Mouse (Mus musculus) fat pad, adult 2 months (tissue): ENCODE measurements around the gene Eef1akmt4.

Source experiments
- DNase-seq: peaks from one replicate; pipeline ENCODE4 v3.0.0-alpha.2; 2011; ENCODE audit warnings: low read depth, low spot score; ENCODE audit errors: extremely low read depth

Eef1akmt4 gene

DNA sequence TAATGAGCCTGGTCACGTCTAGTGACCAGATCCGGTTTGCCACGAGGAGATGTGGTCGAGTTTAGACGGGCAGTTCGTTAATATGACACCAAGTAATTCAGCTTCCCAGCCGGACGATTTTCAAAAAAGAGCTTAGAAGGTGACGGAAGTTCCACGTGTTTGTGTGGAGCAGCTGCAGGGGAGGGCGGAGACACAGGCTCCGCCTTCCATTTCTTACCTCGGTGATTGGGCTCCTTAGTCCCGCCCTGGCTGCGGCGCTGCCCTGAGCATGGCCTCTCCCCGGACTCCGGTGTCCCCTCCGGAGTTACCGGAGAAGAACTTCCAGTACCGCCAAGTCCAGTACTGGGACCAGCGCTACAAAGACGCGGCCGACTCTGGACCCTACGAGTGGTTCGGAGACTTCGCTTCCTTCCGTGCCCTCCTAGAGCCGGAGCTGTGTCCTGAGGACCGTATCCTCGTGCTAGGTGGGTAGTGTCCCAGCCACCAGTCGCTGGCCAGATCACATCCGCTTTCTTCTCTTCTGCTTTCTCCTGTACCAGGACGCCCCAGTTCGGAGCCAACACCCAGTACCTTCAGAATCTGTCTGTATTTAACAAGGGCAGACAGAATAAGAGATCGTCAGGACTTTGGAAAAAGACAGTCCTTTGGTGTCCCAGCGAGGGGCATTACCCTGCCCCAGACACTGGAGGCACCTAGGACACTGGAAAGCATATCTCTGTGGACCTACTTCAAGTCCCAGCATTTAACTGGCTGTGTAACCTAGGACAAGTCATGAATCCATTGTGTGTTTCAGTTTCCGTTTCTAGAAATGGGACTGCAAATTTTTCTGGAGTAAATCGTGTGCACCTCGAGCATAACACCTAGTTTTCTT is at the start of gene Eef1akmt4, which contains the start of the genes Gm49333 and Alg3:
Gene Eef1akmt4 (plus strand): TSS at position 237 of the 871 bp plus-strand sequence.
Gene Gm49333 (plus strand): TSS at position 254 of the 871 bp plus-strand sequence.
Gene Alg3 (minus strand): TSS at position 379 of the 871 bp plus-strand sequence.
- peak; percentile 62 for DNase-seq

DNA sequence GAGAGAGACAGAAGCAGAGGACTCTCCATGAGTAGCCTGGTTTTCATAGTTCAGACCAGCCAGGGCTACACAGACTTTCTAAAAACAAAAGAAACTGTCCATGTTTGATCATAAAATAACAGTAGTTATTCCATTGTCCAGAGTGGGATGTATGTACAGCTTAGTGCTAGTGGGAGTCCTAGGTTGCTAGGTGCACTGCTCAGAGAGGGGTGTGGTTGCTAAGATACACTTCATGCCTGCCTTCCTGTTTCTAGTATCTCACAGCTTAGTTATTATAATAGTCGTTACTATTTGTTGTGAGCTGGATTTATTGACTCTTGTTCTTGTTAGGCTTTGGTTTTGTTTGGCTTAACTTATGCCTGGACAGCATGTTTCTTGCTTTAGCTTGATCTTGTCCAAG is 46.3 kb upstream of the Eef1akmt4 start:
- no peak for DNase-seq

DNA sequence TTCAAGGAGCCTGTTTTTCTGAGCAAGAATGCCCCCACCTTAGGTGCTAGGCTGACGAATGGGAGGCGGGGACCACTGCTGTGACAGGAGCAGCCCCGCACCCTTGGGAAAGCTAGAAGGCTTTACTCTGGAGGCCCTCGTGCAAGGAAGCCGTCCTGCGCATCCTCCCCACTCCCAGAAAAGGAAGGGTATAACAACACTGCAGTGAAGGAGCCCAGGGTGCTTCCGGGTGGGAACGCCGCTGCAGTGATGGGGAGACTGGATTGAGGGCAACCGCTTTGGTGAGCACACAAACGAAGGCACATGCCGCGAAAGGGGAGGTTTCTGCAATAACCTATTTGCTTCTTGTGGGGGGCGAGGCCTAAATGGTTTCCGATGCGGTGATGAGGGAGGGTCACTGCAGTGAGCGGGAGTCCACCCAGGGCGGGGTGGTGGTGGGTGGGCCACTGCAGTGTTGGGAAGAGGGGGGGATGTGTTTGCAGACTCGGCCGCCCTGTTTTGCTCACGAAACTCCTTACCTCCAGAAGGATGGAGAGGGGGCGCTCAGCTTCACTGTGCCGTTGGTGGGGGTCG is 21.9 kb upstream of the Eef1akmt4 start, which contains the start of gene Vwa5b2:
Gene Vwa5b2 (plus strand): TSS at position 106 of the 573 bp plus-strand sequence.
- no peak for DNase-seq

DNA sequence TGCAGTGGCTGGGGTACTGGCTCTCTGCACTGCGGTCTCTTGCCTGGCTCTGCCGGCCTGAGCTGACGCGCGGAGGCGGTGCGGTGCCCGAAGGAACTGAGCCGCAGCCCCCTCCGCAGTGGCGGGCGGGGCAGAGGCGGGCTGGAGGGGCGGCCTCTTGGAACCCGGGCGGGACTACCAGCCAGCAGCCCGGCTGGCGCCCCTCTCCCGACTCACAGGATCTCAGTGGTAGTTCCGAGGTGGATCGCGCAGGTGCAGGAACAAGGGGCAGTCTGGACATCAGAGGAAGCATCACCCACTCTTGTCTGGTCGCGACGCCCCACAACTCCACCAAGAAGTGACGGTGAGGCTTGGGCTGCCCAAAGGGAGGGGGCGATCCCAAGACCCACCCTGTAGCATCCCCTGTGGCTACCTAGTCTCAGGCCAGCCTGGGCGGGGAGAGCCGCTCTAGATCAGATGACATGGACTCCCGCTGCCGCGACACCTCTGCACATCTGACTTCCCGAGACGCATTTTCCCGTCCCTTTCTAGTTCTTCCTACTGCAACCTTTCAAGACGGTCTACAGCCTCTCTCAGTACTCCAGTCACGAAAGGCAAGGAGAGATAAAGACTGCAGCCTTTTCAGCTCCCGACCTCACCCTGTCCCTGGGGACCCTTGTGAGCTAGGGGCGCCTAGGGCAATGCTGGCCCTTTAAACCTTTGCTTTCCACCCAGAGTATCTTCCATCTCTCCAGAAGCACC is 21.3 kb upstream of the Eef1akmt4 start:
- DNase-seq = no peak

DNA sequence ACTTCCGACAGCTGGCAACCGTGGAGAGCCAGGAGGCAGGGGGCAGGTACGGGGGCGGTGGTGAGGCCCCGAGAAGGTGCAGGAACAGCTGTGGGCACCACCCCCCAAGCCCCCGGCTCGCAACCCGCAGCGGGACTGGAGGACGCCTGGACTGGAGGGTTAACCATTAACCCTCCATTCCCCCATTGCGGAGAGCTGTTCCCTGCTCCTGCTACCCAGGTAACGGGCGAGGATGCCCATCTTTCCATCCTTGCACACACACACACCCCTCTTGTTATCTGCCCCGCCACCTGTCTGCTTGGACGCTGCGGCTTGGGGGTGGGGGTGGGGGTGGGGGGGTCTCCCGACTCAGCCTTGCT is 20.7 kb upstream of the Eef1akmt4 start:
- DNase-seq = no peak

DNA sequence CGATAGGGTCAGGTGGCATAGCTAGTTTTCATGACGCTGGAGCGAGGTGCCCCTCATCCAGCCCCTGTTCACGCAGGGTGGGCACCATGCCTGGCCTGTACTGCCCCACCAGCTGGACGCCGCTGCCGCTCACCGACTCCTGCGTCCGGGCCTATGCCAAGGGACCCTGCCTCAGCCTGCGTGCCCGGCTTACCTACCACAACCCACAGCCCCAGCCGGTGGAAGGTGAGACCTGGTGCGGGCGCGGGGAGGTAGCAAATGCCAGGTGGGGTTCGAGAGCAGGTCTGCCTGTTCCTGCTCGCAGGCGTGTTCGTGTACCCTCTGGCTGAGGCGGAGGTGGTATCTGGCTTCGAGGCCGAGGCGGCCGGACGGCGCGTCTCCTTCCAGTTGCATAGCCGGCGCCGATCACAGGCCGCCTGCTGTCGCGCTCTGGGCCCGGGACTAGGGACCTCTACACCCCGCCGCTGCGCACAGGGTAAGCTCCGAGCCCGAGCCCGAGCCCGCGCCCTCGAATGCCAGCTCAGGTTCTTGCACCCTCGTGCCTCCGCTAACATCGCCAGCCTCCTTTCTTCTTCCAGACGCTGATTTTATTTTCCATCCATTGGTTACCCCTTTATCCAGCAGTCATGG is 20.2 kb upstream of the Eef1akmt4 start:
- no peak for DNase-seq

DNA sequence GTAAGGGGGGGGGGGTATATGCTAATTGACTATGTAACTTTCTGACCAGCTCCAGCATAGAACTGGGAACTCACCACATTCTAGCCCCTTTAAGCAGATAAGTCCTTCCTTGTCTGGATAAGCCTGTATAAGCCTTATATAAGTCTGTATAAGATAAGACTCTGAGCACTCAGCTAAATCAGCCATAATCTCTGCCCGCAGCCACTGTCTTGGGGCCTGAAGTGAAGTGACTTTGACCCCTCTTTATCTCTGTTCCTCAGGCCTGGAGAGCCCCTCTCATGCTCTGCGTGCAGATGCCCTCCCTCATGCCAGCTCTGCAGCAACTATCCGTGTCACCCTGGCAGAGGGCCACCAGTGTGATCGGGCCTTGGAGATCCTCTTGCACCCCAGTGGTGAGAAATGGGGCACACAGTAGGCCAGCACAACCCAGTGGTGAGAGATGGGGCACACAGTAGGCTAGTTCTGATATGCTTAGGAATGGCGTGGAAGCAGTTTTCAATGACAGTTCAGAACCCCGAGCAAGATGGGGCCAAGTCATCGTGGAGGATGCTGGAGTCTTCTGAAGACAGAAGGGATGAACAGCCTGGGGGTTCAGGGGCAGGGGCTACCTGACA is 16.2 kb upstream of the Eef1akmt4 start:
- no peak for DNase-seq

DNA sequence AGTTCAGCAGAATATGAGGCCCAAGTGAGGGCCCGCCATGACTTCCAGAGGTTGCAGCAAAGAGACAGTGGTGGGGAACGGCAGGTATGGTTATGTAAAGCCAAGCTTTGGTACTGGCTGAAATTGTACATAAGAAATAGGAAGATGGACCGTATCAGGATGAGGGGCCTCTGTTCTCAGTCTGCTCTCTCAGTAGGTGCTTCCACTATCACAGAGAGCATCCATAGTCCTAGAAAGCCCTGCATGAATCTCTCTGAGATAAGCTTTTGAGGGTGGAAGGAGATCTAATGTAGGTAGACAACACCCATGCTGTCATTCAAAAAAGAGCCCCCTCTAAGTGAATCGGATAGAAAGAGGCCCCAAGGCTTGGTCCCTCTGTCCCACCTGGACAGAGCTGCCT is 15.7 kb upstream of the Eef1akmt4 start:
- DNase-seq = no peak

DNA sequence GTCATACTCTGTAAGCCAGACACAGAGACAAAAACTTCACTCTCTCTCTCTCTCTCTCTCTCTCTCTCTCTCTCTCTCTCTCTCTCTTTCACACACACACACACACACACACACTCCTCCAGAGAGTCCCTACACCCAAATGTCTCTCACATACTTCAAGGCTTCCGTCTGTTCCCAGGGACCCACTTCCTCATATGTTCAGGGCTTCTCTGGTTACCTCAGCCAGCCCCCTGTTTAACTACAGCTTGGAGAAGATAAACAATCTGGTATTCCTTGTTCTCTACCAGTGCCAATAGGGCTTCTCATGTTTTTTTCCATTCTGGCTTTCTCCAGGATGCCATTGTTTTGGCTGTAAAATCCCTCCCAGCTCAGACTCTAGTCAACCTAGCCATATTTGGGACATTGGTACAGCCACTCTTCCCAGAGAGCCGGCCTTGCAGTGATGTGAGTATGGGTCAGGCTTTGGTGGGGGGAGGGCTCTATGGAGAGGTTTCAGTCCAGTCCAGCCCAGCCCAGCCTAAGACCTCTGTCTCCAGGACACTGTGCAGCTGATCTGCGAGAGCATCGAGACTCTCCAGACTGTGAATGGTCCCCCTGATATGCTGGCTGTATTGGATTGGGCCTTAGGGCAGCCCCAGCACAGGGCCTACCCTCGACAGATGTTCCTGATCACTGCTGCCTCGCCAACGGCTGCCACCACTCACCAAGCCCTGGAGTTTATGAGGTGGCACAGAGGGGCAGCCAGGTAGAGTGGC is 14.5 kb upstream of the Eef1akmt4 start:
- DNase-seq = no peak

DNA sequence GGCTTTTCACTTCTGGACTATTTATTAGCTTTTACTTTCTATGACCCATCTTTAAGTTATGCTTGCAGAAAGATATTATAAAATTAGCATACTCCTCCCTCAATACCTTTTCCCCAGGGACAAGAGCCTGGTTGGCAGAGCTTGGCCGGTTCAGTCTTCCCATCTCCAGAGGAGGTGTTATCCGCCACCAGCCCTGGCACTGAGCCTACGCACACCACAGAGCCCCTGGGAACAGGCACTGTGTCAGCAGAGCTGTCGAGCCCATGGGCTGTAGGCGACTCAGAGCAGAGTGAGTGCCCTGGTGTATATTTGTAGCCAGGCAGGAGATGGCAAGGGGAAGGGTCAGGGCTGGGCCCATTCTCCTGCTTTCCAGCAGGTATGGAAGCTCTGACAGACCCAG is 10.9 kb upstream of the Eef1akmt4 start:
- DNase-seq = no peak

DNA sequence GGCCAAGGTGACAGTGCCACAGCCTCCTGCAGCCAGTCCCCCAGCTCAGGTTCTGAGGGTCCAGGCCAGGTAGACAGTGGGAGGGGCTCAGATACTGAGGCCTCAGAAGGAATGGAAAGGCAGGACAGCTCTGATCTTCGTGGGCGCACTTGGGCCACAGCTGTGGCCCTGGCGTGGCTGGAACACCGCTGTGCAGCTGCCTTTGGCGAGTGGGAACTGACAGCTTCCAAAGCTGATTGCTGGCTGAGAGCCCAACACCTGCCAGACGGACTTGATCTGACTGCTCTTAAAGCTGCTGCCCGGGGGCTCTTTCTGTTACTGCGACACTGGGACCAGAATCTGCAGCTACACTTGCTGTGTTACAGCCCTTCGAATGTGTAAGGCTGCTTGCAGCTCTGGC is 6.7 kb upstream of the Eef1akmt4 start:
- DNase-seq = peak; percentile 8

DNA sequence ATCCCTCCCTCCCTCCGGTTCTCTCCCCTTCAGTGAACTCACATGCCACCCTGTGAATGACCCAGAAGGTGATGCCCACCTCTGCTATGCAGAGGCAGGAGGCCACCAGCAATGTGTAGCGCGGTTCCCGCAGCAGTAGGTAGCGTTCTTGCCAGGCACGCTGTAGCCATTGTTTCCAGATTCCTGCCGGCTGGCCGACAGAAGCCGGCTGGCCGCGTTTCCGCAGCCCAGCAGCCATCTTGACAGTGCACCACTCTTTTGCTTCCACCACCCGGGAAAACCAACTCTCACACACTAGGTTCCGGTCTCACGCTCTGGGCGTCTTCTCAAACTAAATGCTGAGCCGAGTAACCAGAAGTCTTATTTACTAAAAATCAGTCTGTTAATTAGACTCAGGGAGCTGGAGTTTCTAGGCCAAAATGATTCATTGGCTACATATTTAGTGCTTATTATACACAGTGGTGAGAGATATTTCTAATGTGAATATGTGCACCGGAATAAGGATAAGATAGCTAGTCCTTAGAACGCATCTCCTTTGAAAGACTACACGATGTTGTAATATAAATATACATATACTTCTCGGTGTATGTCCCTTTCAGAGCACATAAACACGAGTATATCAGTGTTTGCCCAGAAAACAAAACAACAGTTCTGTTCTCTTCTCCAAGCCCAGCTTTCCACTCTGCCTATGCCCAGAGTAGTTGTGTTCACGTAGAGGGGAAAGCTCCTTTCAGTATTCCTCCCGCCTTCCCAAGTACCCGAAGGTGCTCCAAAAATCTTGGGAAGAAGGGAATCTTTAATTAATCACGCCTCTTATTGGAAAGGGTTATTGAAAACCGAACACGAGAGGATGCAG is 664 bp upstream of the Eef1akmt4 start:
- DNase-seq = peak; percentile 16

DNA sequence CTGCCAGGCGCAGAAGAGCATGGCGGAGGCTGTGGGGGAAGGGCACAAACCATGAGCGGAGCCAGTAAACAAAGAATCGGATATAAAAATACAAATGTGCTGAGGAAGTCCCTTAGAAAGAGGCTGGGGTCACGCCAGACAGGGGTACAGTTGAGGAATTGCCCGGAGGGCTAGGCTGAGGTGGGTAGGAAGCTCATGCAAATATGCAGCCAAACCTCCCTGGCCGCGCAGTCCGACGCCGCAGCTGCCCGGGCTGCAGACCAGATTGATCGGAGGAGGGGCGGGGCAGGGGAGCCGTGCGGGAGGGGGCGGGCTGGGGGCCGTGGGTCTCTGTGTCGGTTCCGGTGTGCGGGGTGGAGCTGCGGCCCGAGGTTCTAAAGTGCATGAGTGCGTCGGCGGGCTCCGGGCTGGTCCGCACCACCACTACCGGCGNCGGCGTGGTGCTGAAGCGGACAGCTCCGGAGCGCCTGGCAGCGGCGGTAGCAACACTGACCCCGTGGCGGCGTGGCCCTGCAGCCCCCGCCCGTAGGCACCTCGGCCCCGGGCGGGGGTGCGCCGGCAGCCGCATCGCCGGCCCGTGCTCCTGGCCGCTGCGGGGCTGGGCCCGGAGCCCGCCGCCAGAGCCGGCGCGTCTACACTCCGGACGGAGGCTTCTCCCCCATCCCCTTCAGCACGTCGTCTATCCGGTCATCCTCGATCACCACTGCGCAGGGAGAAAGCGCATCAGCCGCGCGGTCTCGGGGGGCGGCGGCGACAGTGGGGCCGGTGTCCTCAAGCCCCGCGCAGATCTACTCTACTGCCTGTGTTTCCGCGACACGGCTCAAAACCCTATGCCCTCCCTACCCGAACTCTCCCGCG is 8.4 kb downstream of the Eef1akmt4 start:
- DNase-seq = no peak

DNA sequence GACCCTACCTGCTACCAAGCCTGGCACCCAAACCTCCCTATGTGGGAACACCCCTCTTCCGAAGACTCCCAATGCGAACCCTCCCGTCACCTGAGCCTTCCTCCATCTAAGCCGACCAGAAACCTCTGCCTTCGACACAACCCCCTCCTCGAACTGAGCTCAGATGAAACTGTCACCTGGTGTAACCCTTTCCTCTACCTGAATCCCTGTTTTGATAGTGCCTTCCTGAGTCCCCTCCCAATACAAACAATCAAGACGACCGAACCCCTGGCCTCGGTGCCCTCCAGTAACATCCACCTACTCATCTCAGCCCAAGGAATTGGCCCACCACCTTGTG is 9.0 kb downstream of the Eef1akmt4 start:
- no peak for DNase-seq

DNA sequence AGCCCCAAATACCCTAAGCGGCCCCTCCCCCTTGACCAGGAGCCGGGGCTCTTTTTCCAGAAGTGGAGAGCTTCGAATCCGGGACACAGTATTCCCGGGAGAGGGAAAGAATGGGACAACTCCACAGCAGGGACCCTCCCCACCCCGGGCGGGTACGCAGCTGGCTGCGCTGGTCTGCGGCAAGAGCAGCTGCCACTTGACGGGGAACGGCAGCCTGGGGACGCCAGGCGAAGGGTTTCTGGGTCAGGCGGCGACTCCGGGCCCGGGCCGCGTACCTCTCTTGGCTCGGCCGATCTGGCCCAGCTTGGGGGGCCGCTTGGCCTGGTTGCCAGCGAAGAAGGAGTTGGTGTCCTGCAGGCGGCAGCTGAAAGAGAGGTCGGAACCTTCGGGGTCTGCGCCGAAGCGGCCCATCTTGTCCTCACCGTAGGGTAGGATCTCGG is 9.4 kb downstream of the Eef1akmt4 start:
- no peak for DNase-seq

DNA sequence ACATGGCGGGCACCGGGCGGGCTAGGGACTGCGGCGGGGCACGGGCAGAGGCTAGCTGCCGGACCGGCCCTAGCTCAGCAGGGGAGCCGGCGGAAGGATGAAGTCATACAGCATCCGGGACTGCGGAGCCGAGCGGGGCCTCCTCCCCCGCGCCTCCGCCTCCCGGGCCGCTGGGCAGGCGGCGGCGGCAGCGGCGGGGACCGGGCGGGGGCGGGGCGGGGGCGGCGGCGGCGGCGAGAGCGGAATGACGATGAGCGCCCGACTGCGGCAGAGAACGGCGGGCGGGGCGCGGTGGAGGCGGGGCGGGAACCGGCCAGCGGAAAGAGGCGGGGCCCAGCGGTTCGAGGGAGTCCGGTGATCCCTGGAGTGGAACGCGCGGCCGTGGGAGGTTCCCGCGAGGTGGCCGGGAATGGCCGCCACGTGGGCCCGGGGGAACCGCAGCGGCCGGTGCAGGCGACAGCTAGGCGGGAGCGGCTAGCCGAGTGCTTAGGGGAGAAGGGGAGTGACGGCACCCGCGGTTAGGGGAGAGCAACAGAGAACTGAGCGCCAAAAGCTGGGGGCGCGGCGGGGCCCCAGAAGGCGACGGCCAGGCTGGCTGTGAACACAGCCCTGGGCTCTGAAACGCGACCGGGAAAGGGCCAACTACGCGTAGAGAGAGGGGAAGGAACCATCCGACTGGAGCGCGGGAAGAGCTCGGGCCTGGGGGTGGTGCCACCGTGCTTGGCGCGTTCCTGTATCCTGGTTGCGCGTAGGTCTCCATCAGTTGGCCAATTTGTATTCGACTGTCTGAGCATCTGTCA is 10.0 kb downstream of the Eef1akmt4 start, which contains the start of gene Camk2n2:
Gene Camk2n2 (minus strand): TSS at position 97 of the 800 bp plus-strand sequence.
- no peak for DNase-seq

DNA sequence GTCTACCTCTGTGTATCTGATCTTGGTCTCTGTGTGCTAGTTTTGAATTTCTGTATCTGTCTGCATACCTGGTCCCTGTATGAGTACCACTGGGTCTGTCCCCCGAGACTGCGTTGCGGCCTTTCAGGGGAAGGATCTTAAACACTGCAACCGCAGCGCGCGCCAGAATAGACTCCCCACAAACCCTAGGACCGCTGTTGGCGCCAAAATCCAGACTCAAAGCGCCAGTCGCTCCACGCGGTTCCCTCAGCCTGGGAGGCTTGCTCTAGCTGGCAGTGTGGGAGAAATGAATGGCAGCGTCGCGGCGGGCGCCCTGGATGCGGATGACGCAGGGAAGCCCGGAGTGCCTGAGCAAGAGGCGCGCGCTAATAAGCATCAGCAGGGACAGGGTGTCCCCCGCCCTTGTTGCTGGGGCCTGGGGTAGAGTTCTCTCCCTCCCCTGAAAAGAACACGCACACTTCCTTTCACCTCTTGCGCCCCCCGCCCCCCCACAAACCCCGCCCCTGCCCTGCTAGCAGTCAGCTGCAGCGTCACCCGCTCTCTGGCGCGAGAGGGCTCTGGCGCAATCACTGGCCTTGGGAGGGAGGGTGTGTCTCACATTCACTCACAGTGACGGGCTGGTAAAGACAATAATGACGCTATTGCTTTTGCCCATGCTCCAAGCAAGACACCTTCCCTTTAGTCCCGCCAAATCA is 10.7 kb downstream of the Eef1akmt4 start:
- DNase-seq = no peak
